Mouse (Mus musculus) cerebellum, adult 2 months (tissue): ENCODE results near the gene Grin3b.

ENCODE experiments used
- CTCF ChIP-seq: fragments of 200-500 bp; IDR thresholded peaks from 2 replicates; pipeline ENCODE4 v1.5.1; 2011; ENCODE audit warnings: low read depth, mild to moderate bottlenecking, control low read depth, low read length, moderate library complexity, borderline replicate concordance; ENCODE audit not compliant: insufficient read depth
- POLR2A ChIP-seq: fragments of 200-500 bp; IDR thresholded peaks from 2 replicates; pipeline ENCODE4 v1.6.1; 2011; ENCODE audit warnings: low read length, control low read depth, borderline replicate concordance; ENCODE audit not compliant: insufficient read depth

DNA sequence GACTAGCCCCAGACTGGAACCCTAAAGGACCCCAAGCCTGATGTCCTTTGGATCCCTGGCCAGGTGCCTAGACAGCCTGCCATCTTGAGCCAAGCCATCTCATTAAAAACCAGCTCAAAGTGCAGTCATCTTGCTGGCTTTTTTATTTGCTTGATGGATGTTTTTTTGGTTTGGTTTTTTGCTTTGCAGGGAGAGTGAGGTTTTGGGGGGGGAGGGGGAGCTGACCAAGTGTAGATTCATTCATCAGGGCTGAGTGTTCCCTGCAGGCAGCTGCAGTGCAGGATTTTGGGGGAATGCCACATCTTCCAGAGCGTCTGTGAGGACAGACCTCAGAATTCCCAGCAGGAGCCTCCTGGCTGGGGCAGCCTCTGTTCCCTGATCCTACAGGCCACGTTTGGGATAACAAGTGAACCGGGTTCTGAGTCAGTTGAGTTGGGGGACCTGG lies 1.4 kb upstream of the Grin3b start:
- no peak for TF ChIP-seq CTCF
- TF ChIP-seq POLR2A, result no peak
